Mouse (Mus musculus) embryonic facial prominence, embryonic 13.5 days (tissue): ENCODE data around the gene Il15. TPM values are rescaled to one million over a fixed set of nuclear protein-coding genes. Genes with fewer than 3 reads are reported as not detected.

Experiments used
- ATAC-seq: fragments of 200-750 bp; cut with Nextera tagmentation; 2 replicates; pipeline ENCODE4 v1.8.0; 2017; ENCODE audit warnings: low read depth; ENCODE audit not compliant: insufficient number of reproducible peaks, insufficient read depth, low FRiP score, low TSS enrichment
- H3K27ac ChIP-seq: fragments of 300-500 bp; sonication (generic); 2 replicates; pipeline ENCODE4 v1.5.1; 2015; ENCODE audit warnings: moderate library complexity, mild to moderate bottlenecking, inconsistent platforms
- H3K27me3 ChIP-seq: fragments of 300-500 bp; sonication (generic); 2 replicates; pipeline ENCODE4 v1.6.1; 2015; ENCODE audit warnings: mild to moderate bottlenecking, inconsistent platforms
- H3K36me3 ChIP-seq: fragments of 300-500 bp; sonication (generic); 2 replicates; pipeline ENCODE4 v1.6.1; 2015; ENCODE audit warnings: mild to moderate bottlenecking, inconsistent platforms
- H3K4me1 ChIP-seq: fragments of 300-500 bp; sonication (generic); 2 replicates; pipeline ENCODE4 v1.6.1; 2015; ENCODE audit warnings: inconsistent platforms
- H3K4me2 ChIP-seq: fragments of 300-500 bp; sonication (generic); 2 replicates; pipeline ENCODE4 v1.6.1; 2015; ENCODE audit warnings: moderate library complexity, mild to moderate bottlenecking, inconsistent platforms
- H3K4me3 ChIP-seq: fragments of 300-500 bp; sonication (generic); 2 replicates; pipeline ENCODE4 v1.5.1; 2015; ENCODE audit warnings: mild to moderate bottlenecking, inconsistent platforms
- H3K9ac ChIP-seq: fragments of 300-500 bp; sonication (generic); 2 replicates; pipeline ENCODE4 v1.6.1; 2015; ENCODE audit warnings: mild to moderate bottlenecking, inconsistent platforms
- H3K9me3 ChIP-seq: fragments of 300-500 bp; sonication (generic); 2 replicates; pipeline ENCODE4 v1.6.1; 2016; ENCODE audit warnings: inconsistent platforms
- WGBS: fragments of 180-500 bp; shearing (Covaris S2); methylation state at CpG from one replicate; pipeline ENCODE4 v1.1.7; 2015; ENCODE audit warnings: mixed read lengths; 5-methylcytosine and 5-hydroxymethylcytosine counted together
- polyA plus RNA-seq: library from polyadenylated mRNA; unstranded; fragments of >200 nt; fragmentation: Nextera tagmentation; extraction: Ambion mirVana; gene quantifications from 2 replicates; pipeline ENCODE4 v1.2.1, GENCODE M21; 2015

Il15 gene
- polyA plus RNA-seq, 1 experiment from 2014 or later = 2.6 TPM

GRCm38 (mm10) chr8:82351268-82351943 is 51.6 kb downstream of the Il15 start:
- Histone ChIP-seq H3K4me3 (no peak overlapping the region), H3K4me2 (no peak overlapping the region), H3K27me3 (no peaks in the 10 kb centered on the region), H3K9me3 (no peaks in the 10 kb centered on the region), H3K4me1 (no peaks in the 10 kb centered on the region), H3K9ac (no peak overlapping the region), H3K36me3 (no peaks in the 10 kb centered on the region), H3K27ac (no peak overlapping the region)
- no peak for ATAC-seq
- 62% methylated on average over 1 of the region's 1 CpGs for WGBS

- no peaks in the 10 kb centered on the region for H3K27me3 ChIP-seq
- ATAC-seq = no peak
- 53% methylated on average over 2 of the region's 2 CpGs for WGBS
- no peaks in the 10 kb centered on the region for H3K36me3 ChIP-seq
- no peak overlapping the region for H3K9ac ChIP-seq
- no peaks in the 10 kb centered on the region for H3K4me1 ChIP-seq
- H3K27ac ChIP-seq = no peak overlapping the region
- H3K4me3 ChIP-seq = no peak overlapping the region
- no peak overlapping the region for H3K4me2 ChIP-seq
- no peaks in the 10 kb centered on the region for H3K9me3 ChIP-seq
Observed at GRCm38 (mm10) chr8:82349299-82349698, 53.7 kb downstream of the Il15 start.

- H3K9me3 ChIP-seq = no peaks in the 10 kb centered on the region
- no peaks in the 10 kb centered on the region for H3K4me1 ChIP-seq
- WGBS = 78% methylated on average over 3 of the region's 3 CpGs
- no peaks in the 10 kb centered on the region for H3K27me3 ChIP-seq
- no peak overlapping the region for H3K9ac ChIP-seq
- no peak overlapping the region for H3K4me3 ChIP-seq
- no peak overlapping the region for H3K4me2 ChIP-seq
- H3K27ac ChIP-seq = no peak overlapping the region
- H3K36me3 ChIP-seq = no peaks in the 10 kb centered on the region
- no peak for ATAC-seq
Observed at GRCm38 (mm10) chr8:82346485-82346884, 56.5 kb downstream of the Il15 start.

- Histone ChIP-seq H3K9ac (no peak overlapping the region), H3K27me3 (no peaks in the 10 kb centered on the region), H3K36me3 (no peaks in the 10 kb centered on the region), H3K4me3 (no peak overlapping the region), H3K4me2 (no peak overlapping the region), H3K9me3 (no peaks in the 10 kb centered on the region), H3K4me1 (no peaks in the 10 kb centered on the region), H3K27ac (no peak overlapping the region)
- ATAC-seq = no peak
- 89% methylated on average over 8 of the region's 8 CpGs for WGBS
Observed at GRCm38 (mm10) chr8:82331675-82332234, 71.3 kb downstream of the Il15 start.

GRCm38 (mm10) chr8:82327986-82328652 is 74.9 kb downstream of the Il15 start:
- WGBS = 54% methylated on average over 2 of the region's 2 CpGs
- no peaks in the 10 kb centered on the region for H3K4me1 ChIP-seq
- no peaks in the 10 kb centered on the region for H3K36me3 ChIP-seq
- H3K4me2 ChIP-seq = no peak overlapping the region
- ATAC-seq = no peak
- no peak overlapping the region for H3K9ac ChIP-seq
- H3K27me3 ChIP-seq = no peaks in the 10 kb centered on the region
- no peaks in the 10 kb centered on the region for H3K9me3 ChIP-seq
- H3K27ac ChIP-seq = no peak overlapping the region
- no peak overlapping the region for H3K4me3 ChIP-seq

- H3K4me2 ChIP-seq = no peak overlapping the region
- no peak for ATAC-seq
- H3K27me3 ChIP-seq = no peaks in the 10 kb centered on the region
- WGBS = 67% methylated on average over 1 of the region's 1 CpGs
- no peaks in the 10 kb centered on the region for H3K9me3 ChIP-seq
- no peak overlapping the region for H3K27ac ChIP-seq
- H3K36me3 ChIP-seq = no peaks in the 10 kb centered on the region
- H3K4me1 ChIP-seq = no peaks in the 10 kb centered on the region
- no peak overlapping the region for H3K4me3 ChIP-seq
- no peak overlapping the region for H3K9ac ChIP-seq
Observed at GRCm38 (mm10) chr8:82326061-82326460, 77.0 kb downstream of the Il15 start.

- Histone ChIP-seq H3K4me3 (no peak overlapping the region), H3K4me1 (no peaks in the 10 kb centered on the region), H3K4me2 (no peak overlapping the region), H3K27me3 (no peaks in the 10 kb centered on the region), H3K9me3 (no peaks in the 10 kb centered on the region), H3K27ac (no peak overlapping the region), H3K9ac (no peak overlapping the region), H3K36me3 (no peaks in the 10 kb centered on the region)
- no peak for ATAC-seq
- 67% methylated on average over 6 of the region's 6 CpGs for WGBS
Observed at GRCm38 (mm10) chr8:82325586-82325985, 77.4 kb downstream of the Il15 start.

- H3K9me3 ChIP-seq = no peaks in the 10 kb centered on the region
- no peaks in the 10 kb centered on the region for H3K4me1 ChIP-seq
- H3K9ac ChIP-seq = no peak overlapping the region
- H3K36me3 ChIP-seq = no peaks in the 10 kb centered on the region
- no peak overlapping the region for H3K27ac ChIP-seq
- no peaks in the 10 kb centered on the region for H3K27me3 ChIP-seq
- ATAC-seq = no peak
- WGBS = 66% methylated on average over 3 of the region's 3 CpGs
- no peak overlapping the region for H3K4me2 ChIP-seq
- no peak overlapping the region for H3K4me3 ChIP-seq
Observed at GRCm38 (mm10) chr8:82317446-82317845, 85.6 kb downstream of the Il15 start.

GRCm38 (mm10) chr8:82306424-82306823 is 96.6 kb downstream of the Il15 start:
- H3K4me2 ChIP-seq = no peak overlapping the region
- no peaks in the 10 kb centered on the region for H3K36me3 ChIP-seq
- 53% methylated on average over 1 of the region's 1 CpGs for WGBS
- no peaks in the 10 kb centered on the region for H3K4me1 ChIP-seq
- no peak overlapping the region for H3K9ac ChIP-seq
- no peaks in the 10 kb centered on the region for H3K27me3 ChIP-seq
- no peak for ATAC-seq
- H3K9me3 ChIP-seq = no peaks in the 10 kb centered on the region
- H3K4me3 ChIP-seq = no peak overlapping the region
- H3K27ac ChIP-seq = no peak overlapping the region

- ATAC-seq = no peak
- H3K4me2 ChIP-seq = no peak overlapping the region
- H3K9me3 ChIP-seq = no peaks in the 10 kb centered on the region
- H3K9ac ChIP-seq = no peak overlapping the region
- no peaks in the 10 kb centered on the region for H3K36me3 ChIP-seq
- WGBS = 86% methylated on average over 2 of the region's 2 CpGs
- no peak overlapping the region for H3K27ac ChIP-seq
- H3K4me1 ChIP-seq = no peaks in the 10 kb centered on the region
- no peak overlapping the region for H3K4me3 ChIP-seq
- no peaks in the 10 kb centered on the region for H3K27me3 ChIP-seq
Observed at GRCm38 (mm10) chr8:82296256-82296655, 106.8 kb downstream of the Il15 start.

- ATAC-seq = no peak
- H3K9me3 ChIP-seq = no peaks in the 10 kb centered on the region
- H3K4me2 ChIP-seq = no peak overlapping the region
Observed at GRCm38 (mm10) chr8:82291659-82292058, 111.4 kb downstream of the Il15 start.

GRCm38 (mm10) chr8:82285866-82286265 is 117.2 kb downstream of the Il15 start:
- H3K9me3 ChIP-seq = no peaks in the 10 kb centered on the region
- H3K4me2 ChIP-seq = no peak overlapping the region
- H3K27ac ChIP-seq = no peak overlapping the region
- no peaks in the 10 kb centered on the region for H3K36me3 ChIP-seq
- no peak overlapping the region for H3K9ac ChIP-seq
- no peaks in the 10 kb centered on the region for H3K27me3 ChIP-seq
- WGBS = 90% methylated on average over 3 of the region's 3 CpGs
- H3K4me3 ChIP-seq = no peak overlapping the region
- H3K4me1 ChIP-seq = no peaks in the 10 kb centered on the region
- ATAC-seq = no peak

More at GRCm38 (mm10) chr8:82291659-82292058, 111.4 kb downstream of the Il15 start:
- Histone ChIP-seq H3K27me3 (no peaks in the 10 kb centered on the region), H3K4me1 (no peaks in the 10 kb centered on the region), H3K4me3 (no peak overlapping the region), H3K27ac (no peak overlapping the region), H3K36me3 (no peaks in the 10 kb centered on the region), H3K9ac (no peak overlapping the region)
- 85% methylated on average over 5 of the region's 5 CpGs for WGBS
